Mouse (Mus musculus) myocyte (in vitro differentiated cells): ENCODE data around the gene Olfr1395. TPM values are rescaled to one million over a fixed set of nuclear protein-coding genes. Genes with fewer than 3 reads are reported as not detected.

Experiments used
- H3K27me3 ChIP-seq: one replicate; pipeline ENCODE4 v1.6.1; 2011; ENCODE audit not compliant: control insufficient read depth, insufficient read depth, insufficient read length
- H3K36me3 ChIP-seq: one replicate; pipeline ENCODE4 v1.6.1; 2011; ENCODE audit not compliant: control insufficient read depth, insufficient read depth
- H3K4me2 ChIP-seq: one replicate; pipeline ENCODE4 v1.6.1; 2011; ENCODE audit warnings: low read depth, control low read depth
- H3K4me3 ChIP-seq: one replicate; pipeline ENCODE4 v1.5.1; 2011; ENCODE audit warnings: mild to moderate bottlenecking, control low read depth, moderate library complexity
- H3K79me2 ChIP-seq: one replicate; pipeline ENCODE4 v1.6.1; 2011; ENCODE audit not compliant: control insufficient read depth, insufficient read depth
- H3ac ChIP-seq: one replicate; pipeline ENCODE4 v1.6.1; 2011; ENCODE audit not compliant: control insufficient read depth, insufficient read length
- CEBPB ChIP-seq: IDR thresholded peaks from 2 replicates; pipeline ENCODE4 v1.6.1; 2011; ENCODE audit warnings: mild to moderate bottlenecking, moderate library complexity; ENCODE audit not compliant: poor library complexity, insufficient read depth, severe bottlenecking
- E2F4 ChIP-seq: IDR thresholded peaks from one replicate; pipeline ENCODE4 v1.6.1; 2011; ENCODE audit warnings: mild to moderate bottlenecking, control low read depth, moderate library complexity; ENCODE audit not compliant: insufficient read depth
- MAX ChIP-seq: IDR thresholded peaks from one replicate; pipeline ENCODE4 v1.6.1; 2011; ENCODE audit warnings: low read depth, mild to moderate bottlenecking, control low read depth
- MYOD1 ChIP-seq, 3 experiments: IDR thresholded peaks; one replicate each; pipeline ENCODE4 v1.6.1; 2011; ENCODE audit warnings: control low read depth in 2 of 3, low read depth in 2 of 3, mild to moderate bottlenecking in 2 of 3, moderate library complexity in 1 of 3; ENCODE audit not compliant: insufficient read length in 2 of 3, control insufficient read depth in 1 of 3
- MYOG ChIP-seq, 3 experiments: IDR thresholded peaks; one replicate each; pipeline ENCODE4 v1.6.1; 2011; ENCODE audit warnings: control low read depth in 2 of 3, low read depth in 2 of 3, mild to moderate bottlenecking in 2 of 3; ENCODE audit not compliant: insufficient read length in 2 of 3, control insufficient read depth in 1 of 3, insufficient read depth in 1 of 3
- POLR2A ChIP-seq: IDR thresholded peaks from one replicate; pipeline ENCODE4 v1.6.1; 2011; ENCODE audit warnings: low read depth, mild to moderate bottlenecking, control low read depth, moderate library complexity; ENCODE audit not compliant: insufficient read length
- POLR2AphosphoS2 ChIP-seq: IDR thresholded peaks from one replicate; pipeline ENCODE4 v1.6.1; 2011; ENCODE audit warnings: low read depth, control low read depth; ENCODE audit not compliant: insufficient read length
- REST ChIP-seq: IDR thresholded peaks from one replicate; pipeline ENCODE4 v1.6.1; 2011; ENCODE audit warnings: mild to moderate bottlenecking, control low read depth, moderate library complexity; ENCODE audit not compliant: insufficient read depth, insufficient read length
- SRF ChIP-seq: IDR thresholded peaks from one replicate; pipeline ENCODE4 v1.6.1; 2011; ENCODE audit warnings: low read depth; ENCODE audit not compliant: control insufficient read depth, insufficient read length
- TCF12 ChIP-seq: IDR thresholded peaks from one replicate; pipeline ENCODE4 v1.6.1; 2011; ENCODE audit warnings: mild to moderate bottlenecking, control low read depth; ENCODE audit not compliant: poor library complexity, insufficient read depth, severe bottlenecking
- TCF3 ChIP-seq: IDR thresholded peaks from one replicate; pipeline ENCODE4 v1.6.1; 2011; ENCODE audit warnings: low read depth, control low read depth; ENCODE audit not compliant: insufficient read length
- USF1 ChIP-seq: IDR thresholded peaks from one replicate; pipeline ENCODE4 v1.6.1; 2011; ENCODE audit warnings: low read depth, mild to moderate bottlenecking, control low read depth, moderate library complexity
- polyA plus RNA-seq: library from polyadenylated mRNA; unstranded; fragments of >200 nt; fragmentation: generic; extraction: Trizol; gene quantifications from one replicate; pipeline ENCODE4 v1.2.1, GENCODE M21; 2012; ENCODE audit warnings: missing spikeins

Gene Olfr1395
- polyA plus RNA-seq, 1 experiment: not detected

GRCm38 (mm10) chr11:49108833-49109232 is 33.2 kb upstream of the Olfr1395 start:
- H3K79me2 ChIP-seq: no peaks in the 10 kb centered on the region
- no peaks in the 10 kb centered on the region for H3K27me3 ChIP-seq
- no peaks in the 10 kb centered on the region for H3K36me3 ChIP-seq
- TF ChIP-seq E2F4 (no peak), SRF (no peak), POLR2A (no peak), CEBPB (no peak), MAX (no peak), REST (no peak), TCF12 (no peak), MYOG (IDR thresholded peaks at IDR 0.05; ENCODE audit: control insufficient read depth in 1 of 3, insufficient read depth in 1 of 3, insufficient read length in 2 of 3, low read depth in 2 of 3) (no peak), USF1 (no peak), TCF3 (no peak), POLR2AphosphoS2 (no peak), MYOD1 (IDR thresholded peaks at IDR 0.05; ENCODE audit: control insufficient read depth in 1 of 3, insufficient read length in 2 of 3, low read depth in 2 of 3) (no peak)
- H3K4me2 ChIP-seq: no peak overlapping the region
- H3K4me3 ChIP-seq: no peak overlapping the region
- no peak overlapping the region for H3ac ChIP-seq

GRCm38 (mm10) chr11:49111000-49111399 is 31.1 kb upstream of the Olfr1395 start:
- Histone ChIP-seq H3K36me3 (no peaks in the 10 kb centered on the region), H3K27me3 (no peaks in the 10 kb centered on the region), H3K4me3 (no peak overlapping the region), H3K79me2 (no peaks in the 10 kb centered on the region), H3K4me2 (no peak overlapping the region), H3ac (no peak overlapping the region)
- TF ChIP-seq TCF3 (no peak), REST (no peak), SRF (no peak), MYOD1 (IDR thresholded peaks at IDR 0.05; ENCODE audit: control insufficient read depth in 1 of 3, insufficient read length in 2 of 3, low read depth in 2 of 3) (no peak), CEBPB (no peak), E2F4 (no peak)

GRCm38 (mm10) chr11:49112624-49113219 is 29.4 kb upstream of the Olfr1395 start:
- TF ChIP-seq USF1 (no peak), POLR2A (no peak), MYOG (IDR thresholded peaks at IDR 0.05; ENCODE audit: control insufficient read depth in 1 of 3, insufficient read depth in 1 of 3, insufficient read length in 2 of 3, low read depth in 2 of 3) (no peak)
- Histone ChIP-seq H3ac (no peak overlapping the region), H3K79me2 (no peaks in the 10 kb centered on the region), H3K4me3 (no peak overlapping the region), H3K4me2 (no peak overlapping the region), H3K36me3 (no peaks in the 10 kb centered on the region), H3K27me3 (no peaks in the 10 kb centered on the region)

DNA sequence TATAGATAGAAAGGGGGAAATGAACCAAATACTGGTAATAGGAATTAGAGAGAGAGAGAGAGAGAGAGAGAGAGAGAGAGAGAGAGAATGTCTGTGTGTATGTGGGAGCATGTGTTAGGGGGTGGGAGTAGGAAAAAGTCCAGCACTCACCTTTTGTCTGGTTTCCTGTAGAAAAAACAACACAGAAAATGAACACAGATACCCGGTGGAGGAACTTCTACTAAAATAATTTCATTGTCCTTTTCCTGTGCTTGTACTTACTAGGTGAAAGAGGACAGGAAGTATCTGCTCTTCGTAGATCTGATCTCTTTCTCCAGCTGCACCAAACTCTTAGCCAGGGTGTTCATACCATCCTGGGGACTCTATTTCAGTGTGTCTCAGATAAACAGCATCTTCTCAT is 27.9 kb upstream of the Olfr1395 start:
- H3K4me3 ChIP-seq: no peak overlapping the region
- H3K79me2 ChIP-seq: no peaks in the 10 kb centered on the region
- TF ChIP-seq MYOD1 (IDR thresholded peaks at IDR 0.05; ENCODE audit: control insufficient read depth in 1 of 3, insufficient read length in 2 of 3, low read depth in 2 of 3) (no peak), TCF3 (no peak), E2F4 (no peak), CEBPB (no peak), MYOG (IDR thresholded peaks at IDR 0.05; ENCODE audit: control insufficient read depth in 1 of 3, insufficient read depth in 1 of 3, insufficient read length in 2 of 3, low read depth in 2 of 3) (no peak), POLR2AphosphoS2 (no peak)
- no peaks in the 10 kb centered on the region for H3K27me3 ChIP-seq
- H3ac ChIP-seq: no peak overlapping the region
- H3K4me2 ChIP-seq: no peak overlapping the region
- H3K36me3 ChIP-seq: no peaks in the 10 kb centered on the region

- no peaks in the 10 kb centered on the region for H3K36me3 ChIP-seq
- no peak within 1 kb of the TSS for H3ac ChIP-seq
- no peaks in the 10 kb centered on the region for H3K79me2 ChIP-seq
- TF ChIP-seq MAX (no peak), POLR2AphosphoS2 (no peak), MYOD1 (IDR thresholded peaks at IDR 0.05; ENCODE audit: control insufficient read depth in 1 of 3, insufficient read length in 2 of 3, low read depth in 2 of 3) (no peak), POLR2A (no peak), E2F4 (no peak), MYOG (IDR thresholded peaks at IDR 0.05; ENCODE audit: control insufficient read depth in 1 of 3, insufficient read depth in 1 of 3, insufficient read length in 2 of 3, low read depth in 2 of 3) (no peak), REST (no peak), CEBPB (no peak), TCF12 (no peak), USF1 (no peak), TCF3 (no peak), SRF (no peak)
- H3K4me2 ChIP-seq: no peak within 1 kb of the TSS
- H3K27me3 ChIP-seq: no peaks in the 10 kb centered on the region
- no peak within 1 kb of the TSS for H3K4me3 ChIP-seq
These were observed 27.3 kb upstream of the Olfr1395 start, which contains the start of gene Olfr1396 for GRCm38 (mm10) chr11:49114774-49115173. Gene Olfr1396, minus strand, starts transcription at chr11:49114874.
